Mouse (Mus musculus) R1 (cell line): ENCODE measurements around the gene H2al2a.
A peak's percentile ranks its signal among the peaks of the same experiment; 100 is the strongest.

Experiments
- DNase-seq: peaks from one replicate; pipeline ENCODE4 v3.0.0-alpha.2; 2018; ENCODE audit warnings: low read depth, low spot score

Gene H2al2a

DNA sequence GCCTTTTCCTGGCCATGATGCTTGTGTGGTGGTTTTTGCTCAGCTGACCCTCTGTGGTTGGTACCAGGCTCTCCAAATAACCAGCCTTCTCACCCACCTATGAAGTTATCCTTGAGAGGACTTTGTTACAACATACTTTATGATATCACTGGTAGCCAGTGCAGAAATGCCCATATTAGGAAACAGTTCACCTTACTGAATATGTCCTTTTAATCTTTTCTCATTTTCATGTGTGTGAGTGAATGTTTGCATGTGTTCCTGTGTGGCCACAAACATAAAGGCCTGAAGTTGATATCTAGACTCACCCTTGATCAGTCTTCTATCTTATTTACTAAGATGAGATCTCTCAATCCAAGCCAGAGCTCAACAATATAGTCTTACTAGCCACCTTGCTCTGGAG lies at the start of gene H2al2a:
Gene H2al2a (minus strand): TSS at position 101 of the 400 bp plus-strand sequence.
- no peak for DNase-seq

DNA sequence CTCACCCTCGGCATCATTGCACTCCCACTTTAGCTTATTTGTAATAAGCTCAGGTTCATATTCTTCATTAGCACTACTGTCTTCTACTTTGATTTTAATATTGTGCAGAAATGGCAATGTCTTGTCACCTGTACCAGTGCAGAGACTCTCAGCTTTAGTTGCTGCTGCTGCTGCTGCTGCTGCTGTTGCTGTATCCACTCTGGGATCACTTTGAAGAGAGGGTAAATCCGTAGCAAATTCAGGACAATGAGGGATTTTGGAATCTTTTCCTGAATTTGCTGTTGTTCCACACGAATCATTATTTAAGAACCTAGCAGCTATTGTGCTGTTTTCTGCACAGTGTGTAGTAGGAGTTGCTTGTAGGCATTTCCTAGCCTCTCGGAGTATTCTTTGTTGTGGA lies 49.4 kb upstream of the H2al2a start:
- no peak for DNase-seq

GRCm38 (mm10) chr2:18045781-18046181 lies 49.0 kb upstream of the H2al2a start:
- no peak for DNase-seq

- no peak for DNase-seq
Observed at GRCm38 (mm10) chr2:18045143-18045780, 48.5 kb upstream of the H2al2a start.

- DNase-seq = peak; percentile 53
Observed at GRCm38 (mm10) chr2:18041199-18041885, 44.6 kb upstream of the H2al2a start.

DNA sequence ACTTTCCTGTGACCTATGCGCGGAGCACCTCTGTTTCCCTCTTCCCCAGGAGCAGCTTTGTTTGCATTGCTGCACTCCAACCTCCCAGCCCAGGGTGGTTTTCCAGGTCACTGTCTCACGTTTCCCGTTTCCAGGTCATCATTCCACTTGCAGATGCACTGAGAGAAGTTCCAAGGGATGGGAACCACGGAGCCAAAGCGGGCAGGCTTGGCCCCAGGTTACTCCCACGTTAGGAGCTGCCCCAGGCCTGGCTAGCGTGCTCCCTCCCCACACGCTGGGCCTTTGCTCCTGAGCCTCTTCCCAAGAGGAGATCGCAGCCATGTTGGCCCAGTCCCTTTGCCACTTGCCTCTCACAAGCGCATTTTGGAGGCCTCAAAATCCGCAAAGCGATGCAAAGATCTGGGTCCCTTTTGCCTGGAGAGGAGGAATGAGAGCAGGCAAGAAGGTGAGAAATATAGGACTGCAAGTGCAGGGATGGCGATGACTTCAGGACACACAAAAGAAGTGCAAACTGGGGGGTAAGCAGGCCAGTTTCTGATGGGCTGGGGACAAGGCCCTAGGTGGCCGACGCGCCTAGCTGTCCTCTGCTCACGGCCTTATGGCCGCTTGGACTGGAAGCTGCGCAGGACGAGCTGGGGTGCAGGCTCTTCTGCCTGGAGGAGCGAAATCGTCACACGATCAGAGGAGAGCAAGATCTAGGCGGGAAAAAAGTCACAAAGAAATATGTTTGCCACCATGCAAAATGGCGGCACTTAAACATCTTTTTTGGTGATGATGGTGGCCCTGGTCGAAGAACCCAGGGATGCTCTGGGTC lies 43.8 kb upstream of the H2al2a start:
- peak; percentile 78 for DNase-seq

- DNase-seq = peak; percentile 72
Observed at GRCm38 (mm10) chr2:18039566-18040290, 43.0 kb upstream of the H2al2a start.

- no peak for DNase-seq
Observed at GRCm38 (mm10) chr2:18038895-18039371, 42.2 kb upstream of the H2al2a start.

- DNase-seq = no peak
Observed at GRCm38 (mm10) chr2:18038141-18038752, 41.5 kb upstream of the H2al2a start.

DNA sequence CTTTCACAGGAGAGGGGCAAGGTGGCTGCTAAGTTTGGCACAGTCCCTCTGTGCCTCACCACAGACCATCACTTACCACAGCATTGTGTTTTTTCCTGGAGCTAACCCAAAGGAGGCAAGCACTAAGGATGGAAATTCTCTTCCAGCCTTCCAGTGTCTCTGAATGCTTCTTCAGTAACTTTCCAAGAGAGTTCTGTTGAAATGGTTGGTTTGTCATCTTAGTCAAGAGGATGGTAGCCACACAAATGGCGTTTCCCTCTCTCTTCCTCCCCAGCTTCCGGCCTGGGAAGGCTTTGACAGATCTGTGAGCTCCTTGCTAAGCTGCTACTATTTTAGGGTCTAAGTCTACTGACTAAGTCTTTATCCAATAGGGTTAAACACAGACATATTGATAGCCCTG lies 40.7 kb upstream of the H2al2a start, which contains the start of gene A930004D18Rik:
Gene A930004D18Rik (minus strand): TSS at position 247 of the 400 bp plus-strand sequence.
- no peak for DNase-seq

GRCm38 (mm10) chr2:18034371-18035250 lies 37.9 kb upstream of the H2al2a start:
- no peak for DNase-seq

GRCm38 (mm10) chr2:18033166-18034108 lies 36.7 kb upstream of the H2al2a start:
- DNase-seq = no peak

DNA sequence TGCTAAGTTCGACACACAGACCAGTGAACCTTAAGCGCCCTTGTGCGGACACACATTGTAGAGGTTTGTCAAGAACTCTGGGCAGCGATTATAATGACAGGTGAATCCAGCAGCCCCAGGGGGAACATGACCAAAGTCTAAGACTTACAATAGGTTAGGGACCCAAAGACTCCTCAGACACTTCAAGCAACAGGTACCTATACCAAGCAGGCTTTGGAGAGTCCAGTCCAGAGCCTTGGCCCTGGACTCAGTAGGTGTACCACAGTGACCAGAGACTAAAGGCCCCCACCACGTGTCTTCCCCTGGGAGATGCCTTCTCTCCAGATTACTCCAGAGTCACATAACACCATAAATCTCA lies 35.8 kb upstream of the H2al2a start:
- no peak for DNase-seq

- DNase-seq = peak; percentile 94
Observed at GRCm38 (mm10) chr2:18031831-18032537, 35.2 kb upstream of the H2al2a start.

DNA sequence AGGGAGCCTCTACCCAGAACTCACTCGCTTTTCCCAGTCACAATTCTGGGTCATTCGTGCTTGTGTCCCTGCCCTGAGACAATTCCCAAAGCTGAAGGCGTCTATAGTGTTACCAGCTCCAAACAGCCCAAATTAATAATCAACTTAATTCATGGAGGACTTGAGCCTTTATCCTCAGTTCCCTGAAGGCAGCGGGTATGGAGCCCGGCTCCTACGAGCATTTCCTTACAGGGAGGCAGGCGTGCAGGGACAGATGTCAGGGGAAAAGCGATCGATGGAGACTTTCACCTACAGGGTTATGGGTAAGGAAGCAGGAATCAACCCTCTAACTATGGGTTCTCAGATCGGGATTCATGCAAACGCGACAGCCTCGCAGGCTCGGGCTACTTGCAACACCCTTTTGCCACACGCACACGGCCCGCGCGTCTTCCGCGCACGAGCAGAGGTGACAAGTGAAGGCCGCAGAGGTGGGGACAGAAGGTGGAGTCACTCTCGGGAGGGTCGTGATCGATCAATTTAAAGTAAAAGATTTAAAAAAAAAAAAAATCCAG lies 34.6 kb upstream of the H2al2a start:
- DNase-seq = peak; percentile 70

- DNase-seq = no peak
Observed at GRCm38 (mm10) chr2:18030581-18030980, 33.8 kb upstream of the H2al2a start.

DNA sequence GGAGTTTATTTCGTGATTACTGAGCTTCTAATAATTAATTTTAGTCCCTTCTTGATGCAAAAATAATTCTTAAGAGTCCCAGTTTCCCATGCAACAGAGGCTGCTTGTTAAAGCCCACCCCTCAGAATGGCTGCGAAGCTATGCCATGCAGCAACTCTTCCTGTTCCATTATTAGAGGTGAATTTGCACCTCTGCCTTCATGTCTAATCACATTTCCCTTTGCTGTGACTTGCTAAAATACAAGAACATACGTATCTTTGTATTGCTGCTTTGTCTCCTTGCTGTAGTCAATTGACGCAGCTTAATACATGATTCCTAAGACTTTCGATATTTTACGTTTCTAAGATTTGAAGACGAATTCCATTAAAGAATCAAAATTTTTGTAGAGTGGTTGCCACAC lies 32.9 kb upstream of the H2al2a start:
- no peak for DNase-seq
